Mouse (Mus musculus) cerebellum, adult 2 months (tissue): ENCODE data around the gene Pramef12.

Experiments
- CTCF ChIP-seq: fragments of 200-500 bp; IDR thresholded peaks from 2 replicates; pipeline ENCODE4 v1.5.1; 2011; ENCODE audit warnings: low read depth, mild to moderate bottlenecking, control low read depth, low read length, moderate library complexity, borderline replicate concordance; ENCODE audit not compliant: insufficient read depth
- POLR2A ChIP-seq: fragments of 200-500 bp; IDR thresholded peaks from 2 replicates; pipeline ENCODE4 v1.6.1; 2011; ENCODE audit warnings: low read length, control low read depth, borderline replicate concordance; ENCODE audit not compliant: insufficient read depth

DNA sequence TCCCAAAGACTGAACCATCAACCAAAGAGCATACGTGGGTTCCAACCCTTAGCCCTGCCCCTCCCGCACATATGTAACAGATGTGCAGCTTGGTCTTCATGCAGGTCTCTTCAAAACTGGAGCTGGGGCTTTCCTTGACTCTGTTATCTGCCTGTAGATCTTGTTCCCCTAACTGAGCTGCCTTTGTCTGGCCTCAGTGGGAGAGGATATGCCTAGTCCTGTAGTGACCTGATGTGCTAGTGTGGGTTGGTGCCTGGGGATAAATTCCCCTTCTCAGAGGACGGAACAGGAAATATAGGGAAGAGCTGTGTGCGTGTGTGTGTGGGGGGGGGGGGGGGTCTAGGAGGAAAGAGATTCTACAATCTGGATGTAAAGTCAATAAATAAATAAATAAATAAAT, 32.8 kb upstream of the Pramef12 start:
- no peak for TF ChIP-seq CTCF
- no peak for TF ChIP-seq POLR2A
